ENCODE assay signal across 10 mouse cellular contexts in the genomic region with DNA sequence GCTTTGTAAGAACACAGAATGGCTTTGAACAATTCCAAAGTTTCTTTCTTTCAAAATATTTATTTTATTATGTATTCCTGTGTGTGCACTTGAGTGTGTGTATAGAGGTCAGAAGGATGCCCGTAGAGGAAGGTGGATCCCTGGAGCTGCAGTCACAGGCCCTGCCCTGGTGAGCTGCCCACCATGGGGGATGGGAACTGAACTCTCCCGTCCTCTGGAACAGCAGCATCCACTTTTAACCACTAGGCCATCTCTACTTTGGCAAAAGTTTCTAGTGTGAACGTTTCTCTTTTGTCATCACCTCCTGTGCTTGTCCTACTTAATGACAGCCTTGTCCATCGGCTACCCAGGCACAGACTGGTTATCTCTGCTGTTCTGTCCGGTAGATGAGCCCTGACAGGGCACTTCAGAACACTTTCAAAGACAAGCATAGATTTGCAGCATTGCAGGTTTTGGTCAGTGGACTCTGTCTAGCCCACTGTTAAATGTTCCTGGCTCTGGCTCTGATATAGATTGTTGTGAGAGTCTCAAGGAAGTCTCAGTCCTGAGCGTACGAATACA.
"Had no signal": no experiment of that assay in that cellular context is flagged by ENCODE, and none has a peak within 500 bp of the region (broad histone marks: within the 10 kb centered on the region; RNA-seq: fewer than 3 reads in every experiment).

No protein-coding gene starts in this region.

- DNase-seq: lung, adult 2 months; lung, postnatal 36 days; right cerebral cortex, postnatal 25 days had no signal

- H3K27me3 ChIP-seq: liver, embryonic 15.5 days had no signal

- H3K4me3 ChIP-seq: layer of hippocampus, adult 2 months; limb, embryonic 10.5 days; liver, embryonic 15.5 days; midbrain, embryonic 13.5 days had no signal

- ATAC-seq: lung, postnatal 0 days; midbrain, embryonic 13.5 days had no signal

- H3K9me3 ChIP-seq: limb, embryonic 10.5 days; liver, embryonic 15.5 days; midbrain, embryonic 13.5 days had no signal

- H3K36me3 ChIP-seq: liver, embryonic 15.5 days; midbrain, embryonic 13.5 days had no signal

- H3K9ac ChIP-seq: liver, embryonic 15.5 days; midbrain, embryonic 13.5 days had no signal

- H3K4me2 ChIP-seq: liver, embryonic 11.5 days; liver, embryonic 15.5 days; midbrain, embryonic 13.5 days had no signal

- H3K27ac ChIP-seq: layer of hippocampus, adult 2 months; limb, embryonic 10.5 days; liver, embryonic 15.5 days; midbrain, embryonic 13.5 days; stomach, postnatal 0 days had no signal
